Mouse (Mus musculus) testis, postnatal 10 days (tissue): ENCODE data around the gene Slc24a4.

Experiments
- DNase-seq: peaks from one replicate; pipeline ENCODE4 v3.0.0; 2021; ENCODE audit warnings: low spot score

Gene Slc24a4

GRCm38 (mm10) chr12:102128081-102128790 is at the start of gene Slc24a4:
Gene Slc24a4 (plus strand): TSS chr12:102128733.
- DNase-seq: no peak

GRCm38 (mm10) chr12:102082648-102083425 is 45.7 kb upstream of the Slc24a4 start:
- no peak for DNase-seq

- DNase-seq: no peak
Measured at GRCm38 (mm10) chr12:102090535-102090934, 38.0 kb upstream of the Slc24a4 start.

- no peak for DNase-seq
Measured at GRCm38 (mm10) chr12:102092342-102093094, 36.0 kb upstream of the Slc24a4 start.

- DNase-seq: no peak
Measured at GRCm38 (mm10) chr12:102105990-102106389, 22.5 kb upstream of the Slc24a4 start.

- no peak for DNase-seq
Measured at GRCm38 (mm10) chr12:102108851-102109250, 19.7 kb upstream of the Slc24a4 start.

GRCm38 (mm10) chr12:102112491-102112890 is 16.0 kb upstream of the Slc24a4 start:
- DNase-seq: no peak

GRCm38 (mm10) chr12:102112901-102113300 is 15.6 kb upstream of the Slc24a4 start:
- no peak for DNase-seq

GRCm38 (mm10) chr12:102113391-102113790 is 15.1 kb upstream of the Slc24a4 start:
- DNase-seq: no peak

- no peak for DNase-seq
Measured at GRCm38 (mm10) chr12:102116580-102116979, 12.0 kb upstream of the Slc24a4 start.

- DNase-seq: no peak
Measured at GRCm38 (mm10) chr12:102118014-102118413, 10.5 kb upstream of the Slc24a4 start.

GRCm38 (mm10) chr12:102127601-102128000 is 932 bp upstream of the Slc24a4 start:
- no peak for DNase-seq

GRCm38 (mm10) chr12:102128791-102129507 is 416 bp downstream of the Slc24a4 start:
- DNase-seq: peak; percentile 73

GRCm38 (mm10) chr12:102129508-102130030 is 1.0 kb downstream of the Slc24a4 start:
- no peak for DNase-seq

- no peak for DNase-seq
Measured at GRCm38 (mm10) chr12:102139710-102140109, 11.2 kb downstream of the Slc24a4 start.

GRCm38 (mm10) chr12:102141330-102141729 is 12.8 kb downstream of the Slc24a4 start:
- no peak for DNase-seq

GRCm38 (mm10) chr12:102147678-102148077 is 19.1 kb downstream of the Slc24a4 start:
- DNase-seq: no peak

GRCm38 (mm10) chr12:102148746-102149145 is 20.2 kb downstream of the Slc24a4 start:
- no peak for DNase-seq

GRCm38 (mm10) chr12:102151185-102151584 is 22.7 kb downstream of the Slc24a4 start:
- DNase-seq: no peak

GRCm38 (mm10) chr12:102153796-102154195 is 25.3 kb downstream of the Slc24a4 start:
- no peak for DNase-seq

GRCm38 (mm10) chr12:102154815-102155214 is 26.3 kb downstream of the Slc24a4 start:
- DNase-seq: no peak

- DNase-seq: no peak
Measured at GRCm38 (mm10) chr12:102164632-102165031, 36.1 kb downstream of the Slc24a4 start.
